Mouse (Mus musculus) WW6 (cell line): ENCODE data around the gene Gm10577.

Source experiments
- DNase-seq: peaks from one replicate; pipeline ENCODE4 v3.0.0-alpha.2; 2013; ENCODE audit warnings: low read depth, low spot score

Gm10577 gene

GRCm38 (mm10) chr4:101020596-101020995 is at the start of gene Gm10577:
Gene Gm10577 (minus strand): TSS chr4:101020696.
- no peak for DNase-seq

GRCm38 (mm10) chr4:101069154-101069971 is 48.9 kb upstream of the Gm10577 start:
- DNase-seq = peak; percentile 14

DNA sequence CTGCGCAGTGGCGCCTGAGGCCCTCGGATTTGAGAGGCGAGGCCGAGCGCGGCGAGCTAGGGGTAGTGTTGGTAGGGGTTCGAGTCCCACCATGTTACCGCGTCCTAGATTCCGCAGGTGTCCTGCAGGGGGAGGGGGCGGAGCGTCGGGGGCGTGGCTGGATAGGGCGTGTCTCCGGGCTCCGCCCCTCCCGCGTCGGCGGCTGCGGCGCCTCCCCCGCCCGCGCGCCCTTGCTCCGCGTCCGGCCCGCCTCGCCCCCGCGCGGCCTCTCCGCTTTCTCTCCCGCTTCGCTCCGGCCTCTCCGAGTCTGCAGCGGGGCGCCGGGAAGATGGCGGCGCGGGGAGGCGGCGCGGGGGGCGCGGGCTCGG is 48.3 kb upstream of the Gm10577 start, which contains the start of gene Raver2:
Gene Raver2, plus strand, starts transcription at position 198 of the 368 bp plus-strand sequence.
- peak; percentile 65 for DNase-seq

GRCm38 (mm10) chr4:101066401-101066800 is 45.9 kb upstream of the Gm10577 start:
- DNase-seq = no peak

GRCm38 (mm10) chr4:101062146-101062545 is 41.6 kb upstream of the Gm10577 start:
- DNase-seq = no peak

DNA sequence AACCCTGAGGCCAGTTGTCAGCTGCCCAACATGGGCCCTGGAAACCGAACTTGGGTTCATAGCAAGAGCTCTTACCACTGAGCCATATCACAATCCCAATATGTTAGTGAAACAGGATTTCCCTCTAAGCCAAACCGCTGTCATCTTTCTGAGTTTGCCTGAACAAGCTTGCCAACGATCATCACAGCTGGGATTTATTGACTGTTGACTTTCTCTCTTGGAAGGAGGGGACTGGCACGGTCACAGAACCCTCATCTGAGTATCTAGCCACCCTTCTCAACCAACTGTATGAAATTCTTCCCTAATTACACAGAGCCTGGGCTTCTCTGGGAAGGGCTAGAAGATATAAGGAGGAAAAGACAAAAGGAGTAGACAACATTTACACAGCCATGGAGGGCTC is 26.1 kb upstream of the Gm10577 start:
- no peak for DNase-seq

- no peak for DNase-seq
These were observed 23.7 kb upstream of the Gm10577 start for GRCm38 (mm10) chr4:101044149-101044548.

GRCm38 (mm10) chr4:101043691-101044090 is 23.2 kb upstream of the Gm10577 start:
- no peak for DNase-seq

- no peak for DNase-seq
These were observed 16.7 kb upstream of the Gm10577 start for GRCm38 (mm10) chr4:101037156-101037555.

- no peak for DNase-seq
These were observed 14.6 kb upstream of the Gm10577 start for GRCm38 (mm10) chr4:101035131-101035530.

DNA sequence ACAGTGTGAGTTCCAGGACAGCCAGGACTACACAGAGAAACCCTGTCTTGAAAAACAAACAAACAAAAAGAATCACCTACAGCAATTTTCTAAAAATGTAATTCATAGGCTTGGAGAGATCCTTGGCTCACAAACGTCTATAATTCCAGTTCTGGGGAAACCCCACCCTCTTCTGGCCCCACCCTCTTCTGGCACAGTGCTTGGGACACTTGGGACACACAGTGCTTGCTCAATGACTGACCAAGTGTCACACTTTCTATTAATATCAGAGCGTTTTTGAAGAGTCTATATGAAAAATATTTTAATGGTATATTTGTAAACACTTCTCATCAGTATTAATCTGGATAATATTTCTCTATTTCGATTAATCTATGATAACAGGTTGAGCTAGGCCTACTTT is 12.6 kb upstream of the Gm10577 start:
- no peak for DNase-seq

GRCm38 (mm10) chr4:101027852-101028411 is 7.4 kb upstream of the Gm10577 start:
- no peak for DNase-seq

DNA sequence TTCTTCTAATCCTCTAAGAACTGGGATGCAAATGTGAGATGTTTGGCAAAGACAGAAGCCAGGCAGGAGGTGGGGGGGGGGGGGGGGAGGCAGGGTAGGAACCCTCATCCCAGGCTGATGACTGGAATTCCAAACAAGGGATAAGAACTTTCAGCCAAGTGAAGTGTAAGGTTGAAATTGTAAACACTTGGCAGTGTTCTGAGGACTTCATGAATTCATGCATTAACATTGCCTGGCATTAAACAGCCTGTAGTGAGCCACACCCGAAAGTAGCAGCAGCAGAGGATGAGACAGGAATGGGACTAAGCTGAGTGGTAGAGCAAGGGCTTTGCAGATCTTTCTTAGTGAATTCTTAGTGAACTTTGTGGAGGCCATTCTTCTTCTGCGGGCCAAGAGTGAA is 6.5 kb upstream of the Gm10577 start:
- DNase-seq = no peak

DNA sequence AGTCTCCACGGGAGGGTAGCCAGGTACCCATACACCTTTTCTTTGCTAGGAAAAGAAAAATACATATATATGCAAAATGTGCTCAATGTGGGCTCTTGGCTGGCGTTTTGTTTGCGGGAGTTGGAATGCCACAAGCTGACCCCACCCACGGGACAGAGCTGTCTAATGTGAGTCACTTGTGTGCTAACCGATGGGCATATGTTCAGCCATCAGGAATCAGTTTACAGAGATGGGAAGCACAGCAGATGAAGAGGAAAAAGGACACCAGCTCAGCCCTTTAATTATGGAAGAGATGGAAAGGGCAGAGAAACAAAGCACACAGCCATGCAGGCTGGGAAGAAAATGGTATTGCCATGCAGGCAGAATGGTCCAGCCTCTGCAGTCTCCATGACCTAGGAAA is 6.1 kb upstream of the Gm10577 start:
- no peak for DNase-seq

- DNase-seq = no peak
These were observed 2.7 kb downstream of the Gm10577 start for GRCm38 (mm10) chr4:101017806-101018205.

DNA sequence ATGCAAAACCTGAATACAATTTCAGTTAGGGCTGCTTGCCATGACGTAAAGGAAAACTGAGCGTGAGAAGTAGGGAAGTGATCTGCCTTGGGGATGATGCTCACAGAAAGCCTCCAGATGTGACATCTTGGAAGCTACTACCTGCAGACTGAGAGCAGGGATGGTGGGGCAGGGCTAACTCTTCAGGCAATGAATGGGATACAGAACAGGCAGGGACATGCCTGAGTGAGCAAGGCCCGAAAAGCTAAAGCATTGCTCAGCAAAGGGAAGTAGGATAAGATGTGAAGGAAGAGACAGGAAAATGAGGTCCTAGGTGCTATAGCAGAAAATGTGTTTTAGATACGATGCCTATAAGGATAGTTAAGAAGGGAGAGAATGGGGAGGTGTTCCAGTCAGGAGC is 11.4 kb downstream of the Gm10577 start:
- DNase-seq = no peak

DNA sequence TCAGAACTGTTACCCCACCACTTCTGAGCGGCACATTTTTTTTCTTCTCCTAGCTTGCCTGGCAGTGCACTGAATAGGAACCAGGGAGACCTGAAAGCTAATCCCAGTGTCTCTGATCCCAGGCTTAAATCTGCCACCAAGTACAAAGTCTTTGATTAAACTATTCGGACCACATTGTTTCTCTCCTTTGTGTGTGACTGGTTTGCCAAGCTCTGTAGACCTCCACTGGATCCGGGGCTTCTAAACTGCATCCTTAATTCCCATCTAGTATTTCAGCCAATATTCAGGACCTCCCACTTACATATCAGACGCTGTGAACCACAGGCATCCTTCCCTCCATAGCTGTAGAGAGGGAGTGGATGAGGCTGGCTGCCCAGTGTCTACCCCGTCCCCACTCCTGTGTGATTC is 12.1 kb downstream of the Gm10577 start:
- DNase-seq = no peak

DNA sequence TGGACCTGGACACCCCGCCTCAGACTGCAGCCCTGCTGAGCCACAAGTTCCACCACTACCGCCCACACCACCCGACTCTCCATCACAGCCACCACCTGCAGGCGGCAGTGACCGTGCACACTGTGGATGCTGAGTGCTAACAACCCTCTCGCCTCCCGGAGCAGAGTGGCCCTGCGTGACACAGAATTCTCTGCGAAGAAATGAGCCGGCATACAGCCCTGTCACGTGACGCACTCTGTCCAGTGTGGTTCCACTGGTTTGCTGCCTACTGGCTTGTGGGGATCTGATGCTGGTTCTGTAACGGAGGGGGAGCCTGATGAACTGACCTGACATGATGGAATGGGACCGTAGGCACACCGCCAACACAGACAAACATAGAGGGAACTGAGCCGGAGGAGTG is 17.5 kb downstream of the Gm10577 start:
- no peak for DNase-seq

GRCm38 (mm10) chr4:101001073-101001472 is 19.4 kb downstream of the Gm10577 start:
- no peak for DNase-seq

- DNase-seq = no peak
These were observed 19.9 kb downstream of the Gm10577 start for GRCm38 (mm10) chr4:101000622-101001021.

- no peak for DNase-seq
These were observed 21.6 kb downstream of the Gm10577 start for GRCm38 (mm10) chr4:100998906-100999305.

GRCm38 (mm10) chr4:100998145-100998544 is 22.4 kb downstream of the Gm10577 start:
- DNase-seq = no peak

DNA sequence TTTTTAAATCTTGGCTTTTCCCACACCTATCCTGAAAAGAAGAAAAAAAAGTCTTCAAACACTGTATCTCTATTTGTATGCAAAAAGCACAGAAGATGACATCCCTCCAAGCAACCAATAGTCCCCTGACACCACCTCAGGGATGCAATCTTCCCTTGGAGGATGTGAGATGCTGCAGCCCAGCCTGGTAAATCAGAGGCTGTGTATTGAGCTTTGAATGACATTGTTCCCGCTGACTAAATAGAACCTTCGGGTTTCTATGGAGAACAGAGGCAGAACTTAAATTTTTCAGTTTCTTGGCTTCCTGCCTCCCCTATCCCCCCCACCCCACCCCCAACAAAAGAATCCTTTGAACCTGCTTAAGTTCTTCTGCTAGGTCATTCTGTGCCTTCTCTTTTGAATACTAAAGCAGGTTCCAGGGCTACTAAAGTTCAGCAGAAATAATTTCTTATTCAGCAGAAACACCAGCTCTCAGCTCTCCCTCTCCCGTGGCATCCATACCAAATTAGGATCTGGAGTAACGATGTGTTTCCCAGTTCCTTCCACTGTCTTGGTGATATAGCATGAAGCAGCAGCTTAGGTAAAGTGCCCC is 24.3 kb downstream of the Gm10577 start:
- DNase-seq = no peak
